Mouse (Mus musculus) ovary, postnatal 10 days (tissue): Measurements from ENCODE around the gene Vwc2l.

ENCODE experiments used
- DNase-seq: peaks from one replicate; pipeline ENCODE4 v3.0.0; 2022; ENCODE audit warnings: low spot score

The Vwc2l gene

DNA sequence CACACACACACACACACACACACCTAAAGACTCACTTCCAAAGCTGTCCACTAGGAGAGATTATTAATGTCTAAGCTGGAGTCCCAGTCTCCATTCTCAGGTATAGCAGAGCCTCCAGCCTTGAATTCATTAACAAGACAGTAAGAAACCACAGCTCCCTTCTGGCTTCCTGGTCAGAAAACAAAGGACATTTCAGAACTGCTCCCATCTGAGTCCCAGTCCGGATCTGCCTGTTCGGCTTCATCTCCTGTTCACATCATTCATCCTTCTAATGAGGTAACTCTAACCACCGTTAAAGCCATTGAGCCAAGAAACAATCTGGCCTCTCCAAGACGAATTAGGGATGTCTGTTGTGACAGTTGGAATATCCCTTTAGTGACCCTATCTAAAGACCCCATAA, 185.7 kb downstream of the Vwc2l start:
- DNase-seq = no peak

DNA sequence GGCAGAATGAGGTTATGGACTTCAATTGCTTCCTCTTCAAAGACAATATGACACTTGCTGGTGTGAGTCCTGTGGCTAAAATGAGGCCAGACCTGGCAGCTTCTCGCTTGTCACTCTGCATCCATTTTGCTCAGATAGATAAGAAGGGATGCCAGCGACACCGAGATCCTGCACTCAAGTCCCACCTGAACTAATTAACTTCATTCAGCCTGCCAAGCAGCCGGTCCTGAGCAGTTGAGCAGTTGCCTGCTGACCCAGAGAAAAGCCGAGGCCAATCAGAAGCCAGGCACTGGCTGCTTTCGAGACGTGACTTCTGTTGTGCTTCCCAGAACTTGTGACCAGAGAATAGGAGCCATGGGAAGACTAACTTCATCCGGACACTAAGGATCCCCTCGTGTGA, 187.6 kb downstream of the Vwc2l start:
- no peak for DNase-seq

DNA sequence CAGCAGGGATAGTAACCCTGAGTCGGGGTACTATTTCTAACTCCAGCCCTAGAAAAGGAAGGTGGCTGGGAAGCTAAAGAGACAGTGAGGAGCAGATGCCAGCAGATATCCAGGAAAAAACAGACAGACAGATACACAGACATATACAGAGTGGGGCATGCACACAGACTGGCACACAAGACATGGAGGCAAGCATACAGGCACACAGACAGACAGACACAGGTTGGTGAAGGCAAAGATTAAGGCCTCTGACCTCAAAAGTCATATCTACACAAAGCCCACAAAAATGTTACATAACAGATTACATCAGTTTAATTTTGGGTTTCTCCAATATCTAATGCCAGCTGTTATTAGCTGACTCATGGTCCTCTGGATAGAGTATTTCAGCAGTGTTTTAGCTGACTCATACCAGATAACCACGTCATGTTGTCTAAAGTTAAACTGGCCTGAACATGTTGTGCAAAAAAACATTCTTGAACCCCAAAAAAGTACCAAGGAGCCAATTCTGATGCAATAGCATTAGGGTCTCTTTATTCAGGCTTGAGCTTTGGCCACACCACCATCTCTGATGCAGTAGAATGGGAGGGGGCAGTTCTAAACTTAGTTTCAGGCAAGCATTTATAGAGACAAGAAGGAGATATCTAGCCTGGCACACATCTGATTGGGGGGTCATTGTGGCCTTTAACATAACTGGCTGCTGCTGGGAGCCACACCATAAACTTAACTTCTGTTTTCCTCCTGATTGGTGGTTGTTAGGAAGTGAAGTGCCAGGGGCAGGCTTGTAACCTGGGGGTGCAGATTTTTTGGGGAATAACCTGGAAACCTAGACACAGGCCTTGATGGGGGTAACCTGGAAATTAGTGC, 192.9 kb downstream of the Vwc2l start:
- no peak for DNase-seq

DNA sequence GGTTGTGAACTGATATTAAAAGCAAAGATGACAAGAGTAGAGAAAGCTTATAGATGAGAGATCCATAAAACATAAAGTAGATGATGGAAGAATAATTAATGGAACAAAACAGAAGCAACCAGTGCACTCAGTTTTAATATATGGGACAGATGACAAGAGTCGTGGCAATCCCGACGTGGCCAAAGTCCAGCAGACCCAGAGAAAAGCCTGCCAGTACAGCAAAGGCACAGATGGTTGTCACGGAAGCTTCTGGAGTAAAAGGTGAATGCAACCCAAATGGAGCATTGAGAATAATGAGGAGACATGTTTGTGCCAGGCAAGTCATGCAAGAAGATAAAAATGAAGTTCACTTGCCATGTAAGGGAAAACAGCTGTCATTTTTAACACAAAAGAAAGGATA, 207.5 kb downstream of the Vwc2l start:
- DNase-seq = no peak
